In genomic region chr9:54048978-54049377, GRCm38 (mm10) we compare ENCODE assay signal across 21 mouse cellular contexts. TPM values are rescaled to one million over a fixed set of nuclear protein-coding genes. Genes with fewer than 3 reads are reported as not detected.
"Had no signal": no experiment of that assay in that cellular context is flagged by ENCODE, and none has a peak within 500 bp of the region (broad histone marks: within the 10 kb centered on the region; RNA-seq: fewer than 3 reads in every experiment).

No protein-coding gene starts in this region.

- H3K4me3 ChIP-seq: midbrain, embryonic 10.5 days; midbrain, embryonic 12.5 days; myocyte; neural tube, embryonic 13.5 days; neural tube, embryonic 15.5 days had no signal

- H3K27ac ChIP-seq: macrophage; midbrain, embryonic 10.5 days; midbrain, embryonic 12.5 days; neural tube, embryonic 13.5 days; neural tube, embryonic 15.5 days had no signal

- DNase-seq: lung, adult 18-20 months; lung, embryonic 14.5 days; lung, postnatal 10 days; lung, postnatal 36 days; midbrain, embryonic 14.5 days; retina, postnatal 1 day; right cerebral cortex, adult 18-20 months; right cerebral cortex, postnatal 25 days; right cerebral cortex, postnatal 4 days; spleen, adult 18-20 months; thymus, adult 2 months; thymus, postnatal 25 days; thymus, postnatal 4 days had no signal

- ATAC-seq: midbrain, embryonic 16.5 days had no signal

RNA-seq across cellular contexts. Expression of gene Tnfaip8l3, which starts 19.2 kb away (rescaled TPM):
- total RNA-seq: megakaryocyte-erythroid progenitor cell, adult 5-6 weeks had no signal
